Mouse (Mus musculus) kidney, adult 2 months (tissue): ENCODE measurements at regions not wholly inside any gene's neighbourhood (a gene's known extent, or its start where the extent isn't known, plus 50 kb on each side); places are given as distances from the start of the nearest gene placed in this dataset.

Experiments
- DNase-seq: peaks from one replicate; pipeline ENCODE4 v3.0.0; 2021
- H3K27ac ChIP-seq: fragments of 200-500 bp; 2 replicates; pipeline ENCODE4 v1.5.1; 2012; ENCODE audit warnings: low read depth, low read length, control low read depth, inconsistent platforms; ENCODE audit not compliant: insufficient read depth
- H3K27me3 ChIP-seq: fragments of 200-500 bp; replicated peaks from 2 replicates; pipeline ENCODE4 v1.6.1; 2012; ENCODE audit warnings: mild to moderate bottlenecking, moderate library complexity, low read length, inconsistent platforms; ENCODE audit not compliant: control insufficient read depth, insufficient read depth
- H3K36me3 ChIP-seq: fragments of 200-500 bp; 2 replicates; pipeline ENCODE4 v1.6.1; 2012; ENCODE audit warnings: mild to moderate bottlenecking, moderate library complexity, low read length, inconsistent platforms; ENCODE audit not compliant: control insufficient read depth, insufficient read depth
- H3K4me1 ChIP-seq: fragments of 200-500 bp; 2 replicates; pipeline ENCODE4 v1.6.1; 2011; ENCODE audit warnings: low read length; ENCODE audit not compliant: control insufficient read depth, insufficient read depth
- H3K4me3 ChIP-seq: fragments of 200-500 bp; 2 replicates; pipeline ENCODE4 v1.5.1; 2011; ENCODE audit warnings: mild to moderate bottlenecking, low read depth, low read length, control low read depth; ENCODE audit not compliant: insufficient read depth
- CTCF ChIP-seq: fragments of 200-500 bp; conservative IDR thresholded peaks from 2 replicates; pipeline ENCODE4 v1.5.1; 2011; ENCODE audit warnings: low read depth, mild to moderate bottlenecking, control low read depth, low read length, moderate library complexity, mixed read lengths; ENCODE audit not compliant: insufficient read depth, insufficient read length
- POLR2A ChIP-seq: fragments of 200-500 bp; IDR thresholded peaks from one replicate; pipeline ENCODE4 v1.6.1; 2011; ENCODE audit warnings: low read depth, low read length, control low read depth
- WGBS: fragments of 180-500 bp; shearing (Covaris S2); methylation state at CpG from one replicate; pipeline ENCODE4 v1.1.7; 2018; 5-methylcytosine and 5-hydroxymethylcytosine counted together

- no peak for DNase-seq
- 89% methylated on average over 2 of the region's 2 CpGs for WGBS
- no peaks in the 10 kb centered on the region for H3K36me3 ChIP-seq
- no peak overlapping the region for H3K27ac ChIP-seq
- no peak for TF ChIP-seq CTCF
- no peak for TF ChIP-seq POLR2A
- H3K4me3 ChIP-seq: no peak overlapping the region
- no peaks in the 10 kb centered on the region for H3K27me3 ChIP-seq
- no peaks in the 10 kb centered on the region for H3K4me1 ChIP-seq
Measured at GRCm38 (mm10) chr13:31197593-31197992, 223.6 kb downstream of the Gm5447 start.

- WGBS: 87% methylated on average over 1 of the region's 1 CpGs
- Histone ChIP-seq H3K36me3 (no peaks in the 10 kb centered on the region), H3K27ac (no peak overlapping the region), H3K4me3 (no peak overlapping the region), H3K27me3 (no peaks in the 10 kb centered on the region), H3K4me1 (no peaks in the 10 kb centered on the region)
- no peak for DNase-seq
- TF ChIP-seq CTCF (no peak), POLR2A (no peak)
Measured at GRCm38 (mm10) chr13:31199384-31199783, 225.4 kb downstream of the Gm5447 start.

GRCm38 (mm10) chr13:31204068-31204467 is 230.1 kb downstream of the Gm5447 start:
- 61% methylated on average over 6 of the region's 6 CpGs for WGBS
- TF ChIP-seq CTCF (no peak), POLR2A (no peak)
- no peaks in the 10 kb centered on the region for H3K4me1 ChIP-seq
- no peak overlapping the region for H3K4me3 ChIP-seq
- no peaks in the 10 kb centered on the region for H3K27me3 ChIP-seq
- H3K27ac ChIP-seq: no peak overlapping the region
- H3K36me3 ChIP-seq: no peaks in the 10 kb centered on the region
- DNase-seq: no peak

GRCm38 (mm10) chr13:31206381-31206780 is 232.4 kb downstream of the Gm5447 start:
- TF ChIP-seq CTCF (no peak), POLR2A (no peak)
- Histone ChIP-seq H3K4me3 (no peak overlapping the region), H3K27ac (no peak overlapping the region), H3K36me3 (no peaks in the 10 kb centered on the region), H3K4me1 (no peaks in the 10 kb centered on the region), H3K27me3 (no peaks in the 10 kb centered on the region)
- no peak for DNase-seq
- 66% methylated on average over 5 of the region's 5 CpGs for WGBS

- Histone ChIP-seq H3K27ac (no peak overlapping the region), H3K4me3 (no peak overlapping the region), H3K36me3 (no peaks in the 10 kb centered on the region), H3K27me3 (no peaks in the 10 kb centered on the region), H3K4me1 (no peaks in the 10 kb centered on the region)
- DNase-seq: peak; percentile 84
- TF ChIP-seq CTCF (peak; percentile 68), POLR2A (no peak)
- 25% methylated on average over 5 of the region's 5 CpGs for WGBS
Measured at GRCm38 (mm10) chr13:31207709-31208108, 233.7 kb downstream of the Gm5447 start.

- TF ChIP-seq POLR2A: no peak
- no peak for TF ChIP-seq CTCF
- H3K27ac ChIP-seq: no peak overlapping the region
- no peaks in the 10 kb centered on the region for H3K4me1 ChIP-seq
- DNase-seq: no peak
- no peaks in the 10 kb centered on the region for H3K36me3 ChIP-seq
- H3K4me3 ChIP-seq: no peak overlapping the region
- H3K27me3 ChIP-seq: no peaks in the 10 kb centered on the region
- 85% methylated on average over 2 of the region's 2 CpGs for WGBS
Measured at GRCm38 (mm10) chr13:31223016-31223415, 249.0 kb downstream of the Gm5447 start.

- WGBS: 97% methylated on average over 6 of the region's 6 CpGs
Measured at GRCm38 (mm10) chr13:31240546-31240945, 266.5 kb downstream of the Gm5447 start.

GRCm38 (mm10) chr13:31248996-31249395 is 275.0 kb downstream of the Gm5447 start:
- Histone ChIP-seq H3K27me3 (no peaks in the 10 kb centered on the region), H3K4me3 (no peak overlapping the region), H3K27ac (no peak overlapping the region), H3K4me1 (no peaks in the 10 kb centered on the region), H3K36me3 (no peaks in the 10 kb centered on the region)
- no peak for DNase-seq
- 98% methylated on average over 3 of the region's 3 CpGs for WGBS
- TF ChIP-seq POLR2A (no peak), CTCF (no peak)

More at GRCm38 (mm10) chr13:31240546-31240945, 266.5 kb downstream of the Gm5447 start:
- no peak for TF ChIP-seq CTCF
- TF ChIP-seq POLR2A: no peak
- Histone ChIP-seq H3K27ac (no peak overlapping the region), H3K4me3 (no peak overlapping the region), H3K27me3 (no peaks in the 10 kb centered on the region), H3K36me3 (no peaks in the 10 kb centered on the region), H3K4me1 (no peaks in the 10 kb centered on the region)
- no peak for DNase-seq
